Mouse (Mus musculus) thymus, postnatal 0 days (tissue): Measurements from ENCODE around the gene Kcnk18. TPM values are rescaled to one million over a fixed set of nuclear protein-coding genes. Genes with fewer than 3 reads are reported as not detected.

ENCODE experiments used
- DNase-seq: peaks from one replicate; pipeline ENCODE4 v3.0.0-alpha.2; 2015; ENCODE audit warnings: low spot score
- polyA plus RNA-seq: library from polyadenylated mRNA; unstranded; fragments of >200 nt; fragmentation: Nextera tagmentation; extraction: Ambion mirVana; gene quantifications from 2 replicates; pipeline ENCODE4 v1.2.1, GENCODE M21; 2015

Gene Kcnk18
- polyA plus RNA-seq, 1 experiment from 2014 or later, result not detected

GRCm38 (mm10) chr19:59280841-59281240 lies 61.8 kb downstream of the Kcnk18 start:
- DNase-seq, result no peak

GRCm38 (mm10) chr19:59282001-59282400 lies 63.0 kb downstream of the Kcnk18 start:
- no peak for DNase-seq

Other genes with a start within 250 kb of the Kcnk18 start
- gene Shtn1, start 143.1 kb upstream of the Kcnk18 start, polyA plus RNA-seq, result 2.3 and 2.5 TPM in 2 replicates
- gene Vax1, start 49.2 kb upstream of the Kcnk18 start, polyA plus RNA-seq, result not detected in 2 replicates
- 3.6 and 4.5 TPM in 2 replicates for gene Slc18a2, start 41.7 kb downstream of the Kcnk18 start, polyA plus RNA-seq
- gene Rps12-ps3, start 103.1 kb downstream of the Kcnk18 start, polyA plus RNA-seq, result 14.3 and 15.9 TPM in 2 replicates
- 8.9 and 9.3 TPM in 2 replicates for gene Pdzd8, start 126.6 kb downstream of the Kcnk18 start, polyA plus RNA-seq
- gene Emx2, start 239.2 kb downstream of the Kcnk18 start, polyA plus RNA-seq, result 0.12 TPM in 1 of 2 replicates, not detected in the other